Mouse (Mus musculus) urinary bladder, adult 2 months (tissue): ENCODE data around the gene Wnt2. TPM values are rescaled to one million over a fixed set of nuclear protein-coding genes. Genes with fewer than 3 reads are reported as not detected.

Source experiments
- DNase-seq: peaks from one replicate; pipeline ENCODE4 v3.0.0; 2022; ENCODE audit warnings: low spot score
- polyA plus RNA-seq: library from polyadenylated mRNA; depleted of rRNA; stranded (reverse); fragments of >200 nt; gene quantifications from 2 replicates; pipeline ENCODE4 v1.2.3, GENCODE M21; 2012; rRNA removed

The Wnt2 gene
- polyA plus RNA-seq, 1 experiment: 48.9 TPM

DNA sequence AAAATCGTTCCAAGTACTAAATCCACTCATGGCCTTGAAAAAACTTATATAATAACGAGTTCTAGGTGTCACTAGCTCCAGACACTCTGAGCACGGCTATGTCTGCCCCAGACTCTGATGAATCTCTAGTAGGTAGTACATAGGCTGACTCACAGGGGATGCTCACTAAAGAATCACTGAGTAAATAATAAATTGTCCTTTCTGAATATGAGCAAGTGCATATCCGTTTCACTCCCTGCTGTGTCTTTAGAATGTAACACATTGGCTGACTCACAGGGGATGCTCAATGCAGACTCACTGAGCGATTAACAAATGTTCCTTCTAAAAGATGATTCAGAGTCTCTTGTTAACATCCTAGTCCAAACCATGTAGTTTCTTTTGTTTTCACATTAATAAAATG, 52.1 kb downstream of the Wnt2 start:
- DNase-seq: no peak

- no peak for DNase-seq
Observed at GRCm38 (mm10) chr6:17977165-17977564, 53.2 kb downstream of the Wnt2 start.

- DNase-seq: no peak
Observed at GRCm38 (mm10) chr6:17974416-17974815, 56.0 kb downstream of the Wnt2 start.

DNA sequence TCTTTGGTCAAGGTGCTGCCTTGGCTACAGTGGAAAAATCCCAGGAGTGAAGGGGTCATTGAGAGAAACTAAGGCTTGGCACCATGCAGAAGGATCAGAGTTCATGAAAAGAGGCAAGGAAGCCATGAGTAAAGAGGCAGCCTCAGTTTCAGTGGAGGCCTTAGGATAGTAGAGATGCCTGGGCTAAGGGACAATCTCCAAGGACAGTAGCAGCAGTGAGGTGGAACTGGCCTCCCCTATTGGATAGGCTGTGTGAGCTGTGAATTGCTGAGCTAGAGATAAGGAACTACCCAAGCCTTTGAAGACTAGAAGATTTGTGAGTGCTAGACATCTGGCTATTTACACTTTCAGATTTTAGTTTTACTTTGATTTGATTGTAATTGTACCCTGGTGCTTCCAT, 59.0 kb downstream of the Wnt2 start:
- DNase-seq: no peak

GRCm38 (mm10) chr6:17969815-17970214, 60.6 kb downstream of the Wnt2 start:
- DNase-seq: no peak

DNA sequence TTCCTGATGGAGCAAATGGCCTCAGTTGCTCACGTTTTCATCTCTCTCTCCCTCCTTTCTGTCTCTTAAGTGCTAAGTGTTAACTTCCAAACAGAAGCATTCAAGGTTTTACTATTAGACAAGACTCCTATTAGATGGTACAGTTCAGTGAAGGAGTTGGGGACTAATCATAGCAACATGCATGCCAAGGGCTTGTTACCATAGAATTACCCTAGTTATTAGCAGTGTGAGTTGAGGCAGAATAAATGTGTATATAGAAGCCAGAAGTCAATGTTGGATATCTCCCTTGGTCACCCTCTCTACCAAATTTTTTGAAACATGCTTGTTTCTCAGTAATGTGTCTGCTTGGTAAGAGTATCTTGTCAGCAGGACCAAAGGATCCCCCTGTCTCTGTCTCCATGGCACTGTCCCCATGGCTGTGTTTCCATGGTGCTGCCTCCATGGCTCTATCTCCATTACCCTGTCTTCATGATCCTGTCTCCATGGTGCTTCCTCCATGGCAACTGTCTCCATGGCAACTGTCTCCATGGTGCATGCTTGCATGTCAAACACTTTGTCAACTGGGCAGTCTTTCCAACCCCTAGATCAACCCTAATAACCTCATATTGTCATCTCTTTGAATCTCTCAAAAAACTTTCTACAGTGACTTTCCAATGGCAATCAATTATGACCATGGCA, 61.8 kb downstream of the Wnt2 start:
- no peak for DNase-seq

DNA sequence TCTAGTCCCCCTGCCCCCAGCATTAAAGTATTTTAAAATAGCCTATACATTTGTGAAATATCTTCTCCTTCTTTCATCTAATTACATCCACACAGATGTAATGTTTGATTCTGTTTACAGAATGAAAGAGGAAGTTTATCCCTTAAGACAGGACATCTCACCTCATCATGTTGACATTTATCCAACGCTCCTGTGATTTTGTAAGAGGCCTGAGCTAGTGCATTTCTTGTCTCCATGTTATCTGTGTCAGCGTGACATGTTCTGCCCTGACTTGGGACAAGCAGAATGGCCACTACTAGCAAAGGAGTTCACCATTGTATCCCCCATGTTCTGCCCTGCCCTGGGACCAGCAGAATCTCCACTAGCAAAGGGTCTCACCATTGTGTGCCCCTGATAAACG, 66.9 kb downstream of the Wnt2 start:
- DNase-seq: no peak

- DNase-seq: no peak
Observed at GRCm38 (mm10) chr6:17951779-17952178, 78.6 kb downstream of the Wnt2 start.

- no peak for DNase-seq
Observed at GRCm38 (mm10) chr6:17949103-17949502, 81.3 kb downstream of the Wnt2 start.

GRCm38 (mm10) chr6:17947130-17947831, 83.1 kb downstream of the Wnt2 start:
- DNase-seq: no peak

DNA sequence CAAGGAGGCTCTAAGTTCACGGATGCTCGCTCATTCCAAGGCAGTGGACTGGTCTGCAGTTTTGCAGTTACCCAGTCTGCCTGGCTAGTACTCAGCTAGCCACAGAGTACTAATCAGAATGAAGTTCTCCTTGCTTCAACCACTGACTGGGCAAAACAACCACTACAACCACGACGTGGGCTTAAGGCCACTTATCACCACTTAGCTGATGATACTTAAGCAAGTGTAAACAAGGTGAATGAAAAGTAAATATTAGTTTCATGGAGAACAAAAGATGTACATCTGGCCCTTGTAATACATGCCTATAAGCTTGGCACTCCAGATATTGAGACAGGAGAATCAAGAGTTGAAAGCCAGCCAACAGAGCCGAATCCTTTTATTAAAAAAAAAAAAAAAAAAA, 83.9 kb downstream of the Wnt2 start:
- DNase-seq: no peak

- DNase-seq: no peak
Observed at GRCm38 (mm10) chr6:17943877-17944617, 86.3 kb downstream of the Wnt2 start.

DNA sequence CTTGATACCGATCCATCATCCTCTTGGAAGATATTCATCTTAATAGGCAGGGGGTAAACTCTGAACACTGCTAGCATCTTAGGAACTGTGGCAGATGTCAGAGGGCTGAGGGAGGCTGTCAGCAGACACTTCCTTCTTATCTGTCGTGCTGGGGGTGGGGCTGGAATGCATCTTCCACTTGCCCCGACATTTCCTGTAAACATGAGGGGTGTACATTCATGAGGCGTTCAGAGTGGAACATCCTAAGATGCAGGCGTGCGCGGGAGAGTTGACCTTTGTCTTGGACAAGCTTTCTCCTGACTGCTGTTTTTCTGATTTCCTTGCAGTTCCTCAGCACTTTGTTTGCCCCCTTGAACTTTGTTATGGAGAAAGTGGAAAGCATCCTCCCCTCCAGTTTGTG, 88.0 kb downstream of the Wnt2 start:
- DNase-seq: no peak

DNA sequence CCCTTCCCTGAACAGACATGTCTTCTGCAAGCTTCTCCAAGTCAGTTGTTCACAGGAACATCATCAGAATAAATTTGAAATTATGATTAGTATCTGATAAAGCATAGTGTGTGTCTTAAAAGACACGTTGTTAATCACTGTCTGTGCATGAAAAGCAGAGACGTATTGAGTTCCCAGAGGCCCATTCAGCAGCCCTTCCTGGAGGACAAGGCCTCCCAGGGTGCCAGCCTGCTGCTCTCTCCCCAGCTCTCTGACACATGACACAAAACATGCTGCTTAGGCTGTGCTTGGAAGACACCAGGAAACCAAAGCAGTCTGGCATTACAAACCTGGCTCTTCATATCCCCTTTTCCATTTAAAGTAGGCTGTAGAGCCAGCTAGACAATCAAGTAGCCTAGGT, 88.5 kb downstream of the Wnt2 start:
- DNase-seq: no peak

Other genes with a start within 250 kb of the Wnt2 start
- gene Asz1, start 78.5 kb upstream of the Wnt2 start, polyA plus RNA-seq: 34.2 and 53.5 TPM in 2 replicates
- gene Cftr, start 140.1 kb upstream of the Wnt2 start, polyA plus RNA-seq: 0.06 and 0.10 TPM in 2 replicates